In genomic region chr4:86625463-86625862, GRCm38 (mm10) we compare ENCODE assay signal across 21 mouse cellular contexts. TPM values are rescaled to one million over a fixed set of nuclear protein-coding genes. Genes with fewer than 3 reads are reported as not detected.
A peak's percentile ranks its signal among the peaks of the same experiment; 100 is the strongest.
DNase-seq lines count a peak whose midpoint lies in the region; ATAC-seq and TF ChIP-seq lines count a peak whose summit lies in the region.
"Had no signal": no experiment of that assay in that cellular context is flagged by ENCODE, and none has a peak within 500 bp of the region (broad histone marks: within the 10 kb centered on the region; RNA-seq: fewer than 3 reads in every experiment).

No protein-coding gene starts in this region.

- no peak overlapping the region for H3K9ac ChIP-seq in lung, embryonic 14.5 days
- H3K9ac ChIP-seq: embryonic facial prominence, embryonic 15.5 days; heart, embryonic 13.5 days; hindbrain, embryonic 15.5 days had no signal

- H3K27me3 ChIP-seq in lung, embryonic 14.5 days (ENCODE audit: insufficient read depth, low read length) = no peaks in the 10 kb centered on the region
- H3K27me3 ChIP-seq: embryonic facial prominence, embryonic 15.5 days; heart, embryonic 13.5 days; hindbrain, embryonic 15.5 days had no signal

- no peaks in the 10 kb centered on the region for H3K4me1 ChIP-seq in lung, embryonic 14.5 days (ENCODE audit: insufficient read depth)
- H3K4me1 ChIP-seq: embryonic facial prominence, embryonic 15.5 days; forebrain, embryonic 10.5 days; heart, embryonic 13.5 days; hindbrain, embryonic 15.5 days had no signal

- H3K79me2 ChIP-seq in macrophage (ENCODE audit: inconsistent target) = no peaks in the 10 kb centered on the region

- intact Hi-C loops in heart, postnatal 14 days (cut with DNase I) = no loop called here

- no peak overlapping the region for H3K4me2 ChIP-seq in lung, embryonic 14.5 days
- H3K4me2 ChIP-seq: embryonic facial prominence, embryonic 15.5 days; heart, embryonic 13.5 days; hindbrain, embryonic 15.5 days had no signal

- peak; percentile 90 for DNase-seq in heart, adult 11 months
- no peak for DNase-seq in heart, postnatal 14 days
- DNase-seq in lung, embryonic 14.5 days = peak; percentile 38
- no peak for DNase-seq in lung, postnatal 14 days
- DNase-seq in NIH3T3 (ENCODE audit: low read depth) = peak; percentile 42
- no peak for DNase-seq in embryo, embryonic 11 days
- no peak for DNase-seq in layer of hippocampus, postnatal 10 days (ENCODE audit: low spot score in 2 of 2)
- DNase-seq: adrenal gland, adult 2 months; adrenal gland, postnatal 36 days; cerebellum, adult 2 months; cerebellum, postnatal 10 days; gastrocnemius, adult 2 months; gastrocnemius, postnatal 25 days; heart, postnatal 36 days had no signal

- 66% methylated on average over 5 of the region's 5 CpGs for WGBS in lung, embryonic 14.5 days
- WGBS in macrophage (ENCODE audit: missing documents) = 51% methylated on average over 5 of the region's 5 CpGs

- H3K27ac ChIP-seq in lung, embryonic 14.5 days (ENCODE audit: low read depth) = no peak overlapping the region
- H3K27ac ChIP-seq in macrophage = peak overlapping the region; percentile 24; the same call in 1 of the 2 replicates
- H3K27ac ChIP-seq: embryonic facial prominence, embryonic 15.5 days; forebrain, embryonic 10.5 days; gastrocnemius, adult 2 months; heart, embryonic 13.5 days; hindbrain, embryonic 15.5 days had no signal

- no peak overlapping the region for H3K4me3 ChIP-seq in lung, embryonic 14.5 days (ENCODE audit: low read depth, low read length)
- H3K4me3 ChIP-seq in macrophage (ENCODE audit: inconsistent target) = no peak overlapping the region
- H3K4me3 ChIP-seq: embryonic facial prominence, embryonic 15.5 days; erythroblast, embryonic 14.5 days; forebrain, embryonic 10.5 days; gastrocnemius, adult 2 months; heart, embryonic 13.5 days; hindbrain, embryonic 15.5 days had no signal

- no peaks in the 10 kb centered on the region for H3K36me3 ChIP-seq in lung, embryonic 14.5 days (ENCODE audit: insufficient read depth)
- no peaks in the 10 kb centered on the region for H3K36me3 ChIP-seq in macrophage (ENCODE audit: inconsistent target)
- H3K36me3 ChIP-seq: embryonic facial prominence, embryonic 15.5 days; forebrain, embryonic 10.5 days; heart, embryonic 13.5 days; hindbrain, embryonic 15.5 days had no signal

- no peak for ATAC-seq in lung, embryonic 14.5 days (ENCODE audit: insufficient read depth)
- ATAC-seq: forebrain, embryonic 14.5 days had no signal

- H3K9me3 ChIP-seq in lung, embryonic 14.5 days (ENCODE audit: low read depth, low read length) = no peaks in the 10 kb centered on the region
- H3K9me3 ChIP-seq: embryonic facial prominence, embryonic 15.5 days; forebrain, embryonic 10.5 days; heart, embryonic 13.5 days; hindbrain, embryonic 15.5 days had no signal

- no peak for TF ChIP-seq CTCF in lung, embryonic 14.5 days (IDR thresholded peaks at IDR 0.05; ENCODE audit: low read depth)

RNA-seq across cellular contexts. Expression of gene Haus6, which starts 13.6 kb away (rescaled TPM):
- total RNA-seq in heart, postnatal 14 days (2021) = 1 to 10 TPM; 6.1 to 7.5 TPM
- 27.7 and 28.9 TPM in 2 replicates for polyA plus RNA-seq in lung, embryonic 14.5 days (2014; fragmentation: Nextera tagmentation; extraction: Ambion mirVana)
- total RNA-seq in macrophage (2018; cell fraction: chromatin; rRNA removed) = 10 to 100 TPM in 13 of 26 experiments, 1 to 10 TPM in 13; 1.7 to 26.4 (median 9.8) TPM
- 1 to 10 TPM; 2.1 to 5.2 (median 3.9) TPM for total RNA-seq in macrophage (2018; cell fraction: cytosol; rRNA removed)
- 10 to 100 TPM in 7 of 26 experiments, 1 to 10 TPM in 19; 2.3 to 28.5 (median 6.4) TPM for total RNA-seq in macrophage (2018; cell fraction: nucleus; rRNA removed)
- polyA plus RNA-seq in macrophage (2018) = 2.5 to 7.6 TPM (median 3.5 TPM) in 3 replicates
- total RNA-seq in layer of hippocampus, postnatal 10 days (2021) = 1 to 10 TPM; 7.3 to 8.5 TPM

RNA-seq across cellular contexts. Expression of gene Plin2, which starts 44.4 kb away (rescaled TPM):
- total RNA-seq in heart, postnatal 14 days (2021) = 100 to 1,000 TPM; 112 to 113 TPM
- polyA plus RNA-seq in lung, embryonic 14.5 days (2014; fragmentation: Nextera tagmentation; extraction: Ambion mirVana) = 102 and 104 TPM in 2 replicates
- total RNA-seq in macrophage (2018; cell fraction: chromatin; rRNA removed) = 1,000 to 10,000 TPM in 2 of 26 experiments, 100 to 1,000 TPM in 24; 116 to 1,608 (median 288) TPM
- total RNA-seq in macrophage (2018; cell fraction: cytosol; rRNA removed) = 1,000 to 10,000 TPM in 12 of 26 experiments, 100 to 1,000 TPM in 14; 487 to 1,958 (median 813) TPM
- total RNA-seq in macrophage (2018; cell fraction: nucleus; rRNA removed) = 100 to 1,000 TPM; 256 to 887 (median 407) TPM
- 864 to 2,248 TPM (median 2,111 TPM) in 3 replicates for polyA plus RNA-seq in macrophage (2018)
- total RNA-seq in layer of hippocampus, postnatal 10 days (2021) = 10 to 100 TPM; 17.3 to 18.0 TPM

RNA-seq across cellular contexts. Expression of gene Rraga, which starts 50.0 kb away (rescaled TPM):
- 10 to 100 TPM; 58.5 to 61.4 TPM for total RNA-seq in heart, postnatal 14 days (2021)
- polyA plus RNA-seq in lung, embryonic 14.5 days (2014; fragmentation: Nextera tagmentation; extraction: Ambion mirVana) = 86.2 and 90.5 TPM in 2 replicates
- 10 to 100 TPM in 9 of 26 experiments, 1 to 10 TPM in 17; 5.5 to 20.8 (median 9.2) TPM for total RNA-seq in macrophage (2018; cell fraction: chromatin; rRNA removed)
- 10 to 100 TPM; 35.6 to 62.7 (median 48.0) TPM for total RNA-seq in macrophage (2018; cell fraction: cytosol; rRNA removed)
- total RNA-seq in macrophage (2018; cell fraction: nucleus; rRNA removed) = 10 to 100 TPM; 13.4 to 39.6 (median 27.9) TPM
- 62.8 to 81.5 TPM (median 63.2 TPM) in 3 replicates for polyA plus RNA-seq in macrophage (2018)
- 100 to 1,000 TPM; 133 to 156 TPM for total RNA-seq in layer of hippocampus, postnatal 10 days (2021)

Comparison
In these comparisons a context has a peak if more than half of its experiments do, and no peak if none do; other contexts are left out.
1. DNase-seq: peak in heart, adult 11 months (single experiment), lung, embryonic 14.5 days (single experiment) and NIH3T3 (single experiment); none in heart, postnatal 14 days (0 of 2), lung, postnatal 14 days (single experiment), embryo, embryonic 11 days (single experiment) and layer of hippocampus, postnatal 10 days (0 of 2).
2. RNA of gene Plin2, which starts 44.4 kb away (total RNA-seq): 112 to 113 TPM in heart, postnatal 14 days; 17.3 to 18.0 TPM in layer of hippocampus, postnatal 10 days; every median in the first group is over 4 times any median in the second.